Mouse (Mus musculus) megakaryocyte progenitor cell, adult 5-6 weeks (primary cell): ENCODE measurements around the gene Hoxb4. TPM values are rescaled to one million over a fixed set of nuclear protein-coding genes. Genes with fewer than 3 reads are reported as not detected.

Experiments
- ATAC-seq: replicated peaks from 2 replicates; pipeline ENCODE4 v1.8.0; 2016; ENCODE audit warnings: mild to moderate bottlenecking, moderate TSS enrichment, inconsistent platforms; ENCODE audit not compliant: poor library complexity
- total RNA-seq, 2 experiments: library from RNA; stranded (forward) in 1 of 2; stranded (reverse) in 1 of 2; fragments of 157-497, 149-512 nt in 1 of 2; fragments of 200-1000 nt in 1 of 2; gene quantifications; 2 replicates each; pipeline versions ENCODE4 v1.2.3 to v1.2.4; 2015 to 2017

The Hoxb4 gene
- total RNA-seq, 2 experiments from 2014 or later, result 1.5 to 2.7 TPM

DNA sequence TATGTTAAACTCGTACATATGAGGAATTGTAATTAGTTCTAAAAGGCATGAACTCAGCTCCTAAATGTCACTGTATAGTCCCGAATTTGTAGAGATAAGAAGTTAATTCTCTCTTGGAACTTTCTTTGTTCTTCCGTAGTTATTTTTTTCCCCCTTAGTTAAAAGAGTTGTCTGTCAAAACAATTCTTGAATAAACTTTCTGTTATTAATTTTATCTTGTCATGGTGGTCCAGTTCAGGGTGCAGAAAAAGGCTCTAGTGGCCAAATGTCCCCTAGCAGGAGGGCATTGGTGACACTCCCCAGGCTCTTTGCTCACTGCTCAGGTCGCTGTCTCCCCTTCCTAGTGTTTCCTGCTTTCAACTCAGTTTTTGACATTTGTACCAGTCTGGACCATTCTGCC lies 29.6 kb downstream of the Hoxb4 start:
- ATAC-seq, result no peak

DNA sequence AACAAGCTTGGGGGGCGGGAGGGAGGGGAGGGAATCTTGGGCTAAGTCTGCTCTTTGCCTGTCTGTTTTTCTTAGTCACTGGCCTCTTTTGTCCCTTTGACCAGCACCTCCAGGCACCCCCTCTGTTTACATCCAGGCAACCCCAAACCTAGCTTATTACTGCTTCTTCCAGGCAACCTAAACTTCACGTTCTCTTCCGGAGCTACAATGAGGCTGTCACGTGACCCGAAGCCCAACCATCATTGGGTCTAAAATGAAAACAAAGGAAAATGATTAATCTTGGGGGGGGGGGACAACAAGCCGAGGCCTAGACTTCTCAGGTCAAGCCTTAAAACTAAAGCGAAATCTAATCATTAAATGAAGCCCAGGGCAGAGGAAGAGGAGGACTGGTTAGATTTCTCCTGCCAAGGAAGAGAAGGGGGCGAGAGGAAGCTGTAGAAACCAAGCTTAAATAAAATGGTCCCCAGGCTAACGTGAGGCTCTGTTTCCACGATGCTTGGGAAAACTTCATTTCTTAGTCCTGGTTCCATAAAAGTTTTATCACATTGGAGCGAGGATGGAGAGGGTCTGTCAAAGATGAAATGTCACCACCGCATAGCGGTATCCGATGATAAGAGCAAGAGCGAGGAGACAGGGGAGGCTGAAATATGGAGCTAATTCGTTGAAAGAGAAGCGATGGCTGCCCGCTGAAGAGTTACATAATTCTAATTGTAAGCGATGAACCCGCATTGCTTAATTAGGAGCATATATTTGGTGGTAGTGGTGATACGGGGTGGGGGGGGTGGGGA lies 30.3 kb downstream of the Hoxb4 start:
- no peak for ATAC-seq

DNA sequence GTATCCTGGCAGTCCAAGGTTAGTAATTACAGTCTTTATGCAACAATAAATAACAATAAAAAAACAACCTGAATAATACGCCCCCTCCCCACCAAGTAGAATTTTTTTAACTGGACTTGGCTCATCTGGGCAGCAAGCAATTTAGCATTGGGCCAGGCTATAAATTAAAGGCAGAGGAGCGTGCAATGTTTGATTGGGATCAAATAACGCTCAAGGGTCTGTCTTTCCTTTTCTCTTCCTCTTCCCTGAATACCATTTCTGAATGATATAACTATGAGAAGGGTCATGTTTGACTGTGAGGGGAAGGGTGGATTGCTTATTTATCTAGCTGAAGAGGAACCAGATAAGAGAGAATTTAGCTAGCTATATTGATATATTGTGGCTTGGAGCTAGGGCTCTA lies 30.9 kb downstream of the Hoxb4 start:
- ATAC-seq, result no peak

DNA sequence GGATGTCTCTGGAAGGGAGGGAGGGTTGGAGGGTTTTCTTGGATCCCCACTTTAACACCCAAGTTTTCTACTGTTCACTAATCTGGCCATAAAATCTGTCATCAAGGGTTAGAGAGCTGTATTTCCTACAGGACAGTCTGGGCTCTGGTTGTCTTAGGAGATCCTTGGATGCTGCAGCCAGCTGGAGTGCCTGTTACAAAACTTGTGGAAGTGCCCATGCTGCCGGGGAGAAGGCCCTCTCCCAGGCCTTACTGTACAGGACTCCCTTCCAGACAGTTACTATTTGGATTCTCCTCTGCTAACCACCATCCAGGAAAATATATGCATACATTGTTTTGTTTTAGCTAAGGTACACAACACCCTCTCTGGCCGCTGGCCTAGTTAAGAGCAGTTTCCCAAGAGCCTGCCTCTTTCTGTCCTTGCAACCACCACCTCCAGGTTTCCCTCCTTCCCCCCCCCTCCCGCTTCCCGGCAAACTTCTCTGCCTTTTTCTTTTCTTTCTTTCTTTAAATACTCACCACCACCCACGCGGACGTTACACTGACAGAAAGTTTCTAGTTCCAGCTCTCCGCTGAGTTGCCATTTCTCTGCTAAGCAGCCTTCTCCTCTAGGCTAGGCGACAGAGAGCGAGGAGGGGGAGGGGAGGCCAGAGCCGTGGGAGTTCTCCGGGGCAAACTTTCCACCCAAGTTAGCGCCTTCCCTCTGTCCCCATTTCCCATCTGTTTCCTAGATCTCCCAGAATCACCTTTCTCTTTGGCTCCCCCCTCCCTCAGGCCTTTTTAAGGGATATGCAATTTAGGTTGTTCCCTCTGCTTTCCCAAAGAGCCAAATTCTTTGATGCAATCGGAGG lies 31.6 kb downstream of the Hoxb4 start:
- no peak for ATAC-seq

DNA sequence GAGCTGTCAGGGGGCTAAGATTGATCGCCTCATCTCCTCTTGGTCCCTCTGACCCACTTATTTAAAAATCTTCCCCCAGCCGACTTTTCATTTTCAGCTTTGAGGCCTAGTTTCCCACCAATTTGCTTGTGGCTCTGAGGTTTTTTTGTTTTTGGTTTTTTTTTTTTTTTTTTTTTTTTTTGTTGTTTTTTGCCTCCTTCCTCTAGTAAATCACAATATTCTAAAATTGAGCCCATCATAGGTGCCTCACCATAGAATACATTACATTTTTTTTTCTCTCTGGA lies 32.2 kb downstream of the Hoxb4 start, which contains the start of gene Hoxb2:
TSS of gene Hoxb2 (plus strand) at position 185 of the 284 bp plus-strand sequence.
- no peak for ATAC-seq

DNA sequence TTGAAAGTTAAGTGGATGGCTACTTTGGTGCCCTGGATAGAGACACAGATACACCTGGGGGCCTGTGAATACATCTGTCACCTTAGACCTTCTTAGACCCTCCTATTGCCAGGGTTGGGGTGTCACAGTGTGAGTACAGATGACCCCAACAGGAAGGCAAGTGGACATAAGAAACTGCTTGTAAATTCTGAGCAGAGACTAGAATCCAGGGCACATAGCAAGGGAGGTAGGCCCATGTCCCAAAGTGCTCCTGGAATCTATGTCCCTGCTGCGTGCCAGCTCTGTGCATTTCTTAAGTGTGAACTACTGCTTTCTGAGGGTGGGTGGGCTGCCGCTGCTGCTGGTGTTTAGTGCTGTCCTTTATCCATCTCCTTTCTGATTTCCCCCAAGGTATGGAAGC lies 32.7 kb downstream of the Hoxb4 start:
- ATAC-seq, result no peak

DNA sequence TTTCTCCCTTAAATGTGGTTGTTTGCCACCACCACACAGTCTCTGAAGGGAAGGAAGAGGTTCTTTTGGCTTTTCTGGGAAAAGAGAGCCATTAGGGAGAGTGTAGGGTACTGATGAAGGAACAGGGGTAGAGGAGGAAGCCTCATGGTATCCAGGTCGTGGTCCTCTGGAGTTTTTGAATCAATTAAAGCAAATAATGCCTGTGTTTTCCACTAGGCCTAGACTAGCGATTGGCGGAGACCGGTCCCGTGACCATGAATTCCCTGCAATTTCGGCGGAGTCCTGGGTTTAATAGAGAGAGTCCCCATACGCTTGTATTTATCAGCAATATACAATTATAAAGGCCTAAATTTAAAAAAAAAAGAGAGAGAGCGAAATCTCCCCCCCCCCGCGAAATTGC lies 33.2 kb downstream of the Hoxb4 start:
- no peak for ATAC-seq

DNA sequence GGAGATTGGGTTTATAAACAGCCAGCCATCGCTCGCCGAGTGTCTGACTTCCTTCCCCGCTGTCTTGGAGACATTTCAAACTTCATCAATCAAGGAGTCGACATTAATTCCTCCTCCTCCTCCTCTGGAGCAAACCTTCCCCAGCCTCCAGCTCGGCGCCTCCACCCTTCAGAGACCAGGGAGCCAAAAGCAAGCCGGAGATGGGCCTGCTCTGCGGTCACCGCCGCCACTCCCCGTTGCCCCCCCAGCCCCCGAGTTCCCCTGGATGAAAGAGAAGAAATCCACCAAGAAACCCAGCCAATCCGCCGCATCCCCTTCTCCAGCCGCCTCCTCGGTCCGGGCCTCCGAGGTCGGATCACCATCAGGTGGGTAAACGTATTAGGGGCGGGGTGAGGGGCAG lies 33.8 kb downstream of the Hoxb4 start:
- no peak for ATAC-seq

DNA sequence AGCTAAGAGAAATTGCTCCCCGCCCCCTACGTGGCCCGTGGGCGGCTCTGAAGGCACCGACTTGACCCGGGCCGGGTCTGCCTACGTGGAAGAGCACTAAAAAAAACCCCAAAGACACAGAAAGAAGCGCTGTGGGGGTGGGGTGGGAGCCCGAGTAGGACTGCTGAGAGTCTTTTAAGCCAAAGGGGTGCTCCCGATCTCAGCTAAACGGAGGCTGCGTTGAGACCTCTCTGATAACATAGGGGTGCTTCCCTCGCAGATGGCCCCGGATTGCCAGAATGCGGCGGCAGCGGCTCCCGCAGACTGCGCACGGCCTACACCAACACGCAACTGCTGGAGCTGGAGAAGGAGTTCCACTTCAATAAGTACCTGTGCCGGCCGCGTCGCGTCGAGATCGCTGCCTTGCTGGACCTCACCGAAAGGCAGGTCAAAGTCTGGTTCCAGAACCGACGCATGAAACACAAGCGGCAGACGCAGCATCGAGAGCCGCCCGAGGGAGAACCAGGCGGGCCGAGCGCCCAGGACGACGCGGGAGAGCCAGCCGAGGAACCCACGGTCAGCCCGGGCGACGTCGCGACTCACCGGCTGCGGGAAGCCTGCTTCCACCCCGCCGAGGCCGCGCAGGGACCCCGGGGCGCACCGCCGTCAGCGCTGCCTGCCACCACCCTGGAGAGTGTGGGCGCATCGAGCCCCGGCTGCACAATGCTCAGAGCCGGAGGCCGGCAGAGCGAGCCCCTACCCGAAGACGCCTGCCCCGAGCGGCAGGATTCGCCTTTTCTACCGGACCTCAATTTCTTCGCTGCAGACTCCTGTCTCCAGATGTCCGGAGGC lies 34.8 kb downstream of the Hoxb4 start:
- no peak for ATAC-seq

DNA sequence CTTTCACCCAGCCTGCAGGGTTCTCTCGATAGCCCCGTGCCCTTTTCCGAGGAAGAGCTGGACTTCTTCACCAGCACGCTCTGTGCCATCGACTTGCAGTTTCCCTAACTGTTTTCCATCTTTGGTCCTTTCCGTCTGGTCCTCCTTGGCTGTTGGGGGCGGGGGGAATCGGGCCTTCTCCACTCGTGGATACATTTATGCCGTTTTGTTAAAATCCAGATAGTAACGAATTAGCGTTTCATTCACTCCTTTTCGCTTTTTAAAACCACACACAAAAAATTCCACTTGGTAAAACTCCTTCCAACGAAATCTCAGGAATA lies 35.4 kb downstream of the Hoxb4 start:
- no peak for ATAC-seq

DNA sequence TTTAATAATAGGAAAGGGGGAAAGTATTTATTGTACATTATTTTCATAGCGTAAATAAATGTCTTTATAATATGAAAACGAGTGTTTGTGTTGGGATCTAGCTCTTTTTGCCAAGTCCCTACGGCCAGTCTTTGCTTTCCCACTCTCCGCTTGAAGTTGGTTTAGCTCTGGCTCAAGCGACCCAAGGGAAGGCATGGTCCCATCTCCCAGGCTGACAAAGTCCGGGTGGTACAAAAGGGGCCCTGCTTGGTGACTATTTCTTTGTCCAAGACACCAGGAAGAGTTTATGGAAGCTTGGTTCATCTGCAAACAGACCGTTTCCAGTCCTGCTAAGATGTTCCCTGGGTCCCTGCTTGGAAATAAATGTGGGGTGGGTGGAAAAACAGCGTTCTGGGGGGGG lies 35.9 kb downstream of the Hoxb4 start:
- no peak for ATAC-seq

DNA sequence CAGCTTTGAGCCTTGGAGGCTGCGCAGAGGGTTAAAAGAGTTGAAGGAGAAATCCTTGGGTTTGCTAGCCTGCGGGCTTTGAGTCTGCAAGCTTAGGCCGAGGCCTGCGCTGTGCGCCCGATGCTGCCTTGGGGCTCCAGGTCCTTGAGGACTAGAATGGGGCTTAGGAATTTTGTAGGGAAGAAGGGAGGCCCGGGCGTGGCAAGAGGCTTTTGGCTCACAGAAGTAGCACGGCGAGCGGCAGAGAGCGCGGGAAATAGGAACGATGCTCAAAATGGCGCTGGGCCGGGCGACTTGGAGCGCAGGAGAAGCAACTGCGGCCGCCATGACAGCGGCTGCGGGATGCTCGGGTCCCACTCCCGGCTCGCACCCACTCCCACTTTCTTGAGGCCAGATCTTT lies 36.3 kb downstream of the Hoxb4 start:
- ATAC-seq, result no peak

DNA sequence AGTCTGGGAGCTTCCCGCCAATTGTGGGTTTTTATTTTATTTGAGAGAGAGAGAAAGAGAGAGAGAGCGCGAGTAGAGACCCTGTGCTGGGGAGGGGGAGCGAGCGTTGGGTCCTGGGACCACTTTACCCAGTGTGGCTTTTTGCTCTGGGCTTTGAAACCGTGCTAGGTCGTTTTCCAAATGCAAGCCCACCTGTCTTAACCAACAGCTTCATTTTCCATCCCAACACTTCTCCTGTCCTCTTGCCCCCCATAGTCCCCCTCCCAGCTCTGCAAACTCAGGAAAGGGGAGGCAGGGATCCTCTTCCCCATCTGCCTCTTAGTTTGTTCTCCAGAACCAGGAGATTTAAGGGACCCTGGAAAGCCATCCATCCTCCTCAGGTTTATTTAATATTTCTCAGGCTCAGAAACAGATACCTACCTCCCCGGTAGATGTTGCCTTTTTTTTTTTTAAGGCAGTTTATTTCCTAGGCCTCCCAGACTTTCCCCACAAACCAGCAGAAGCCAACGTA lies 36.8 kb downstream of the Hoxb4 start:
- no peak for ATAC-seq

DNA sequence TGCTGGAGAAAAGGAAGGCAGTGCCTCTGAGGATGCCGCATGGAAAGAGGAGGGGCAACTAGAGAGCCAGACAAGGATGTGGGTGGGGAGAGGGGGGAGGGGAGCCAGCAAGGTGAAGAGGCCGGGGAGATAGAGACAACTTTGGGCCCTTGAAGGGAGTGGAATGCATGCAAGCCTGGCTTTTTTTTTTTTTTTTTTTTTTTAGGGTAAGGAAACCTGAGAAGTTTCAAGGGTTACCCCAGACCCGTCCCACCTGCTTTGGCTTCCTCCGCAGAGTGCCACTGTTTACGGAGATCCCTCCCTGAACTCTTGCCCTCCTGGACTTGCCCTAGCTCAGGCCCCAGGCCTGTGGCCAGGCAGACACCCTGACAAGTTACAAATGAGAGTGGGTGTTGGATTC lies 45.7 kb downstream of the Hoxb4 start:
- no peak for ATAC-seq

DNA sequence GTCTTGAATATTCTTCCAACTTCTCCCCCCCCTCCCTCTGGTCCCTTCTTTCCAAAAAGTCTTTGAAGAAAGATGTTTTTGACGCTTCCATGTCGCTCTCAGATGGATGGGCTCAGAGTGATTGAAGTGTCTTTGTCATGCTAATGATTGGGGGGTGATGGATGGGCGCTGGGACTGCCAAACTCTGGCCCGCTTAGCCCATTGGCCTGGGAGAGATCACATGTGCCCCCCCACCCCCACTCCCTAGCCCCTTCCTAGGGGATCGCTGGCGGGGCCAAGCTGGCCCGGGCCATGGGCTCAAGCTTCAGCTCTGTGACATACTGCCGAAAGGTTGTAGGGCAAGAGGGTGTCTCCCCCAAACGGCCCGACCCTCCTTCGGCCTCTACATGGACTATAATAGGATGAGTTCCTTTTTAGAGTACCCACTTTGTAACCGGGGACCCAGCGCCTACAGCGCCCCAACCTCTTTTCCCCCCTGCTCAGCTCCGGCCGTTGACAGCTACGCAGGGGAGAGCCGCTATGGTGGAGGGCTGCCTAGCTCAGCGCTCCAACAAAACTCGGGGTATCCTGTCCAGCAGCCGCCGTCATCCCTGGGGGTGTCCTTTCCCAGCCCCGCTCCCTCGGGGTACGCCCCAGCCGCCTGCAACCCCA lies 47.5 kb downstream of the Hoxb4 start, which contains the start of gene Hoxb1:
TSS of gene Hoxb1 (plus strand) at position 312 of the 651 bp plus-strand sequence.
- ATAC-seq, result no peak

DNA sequence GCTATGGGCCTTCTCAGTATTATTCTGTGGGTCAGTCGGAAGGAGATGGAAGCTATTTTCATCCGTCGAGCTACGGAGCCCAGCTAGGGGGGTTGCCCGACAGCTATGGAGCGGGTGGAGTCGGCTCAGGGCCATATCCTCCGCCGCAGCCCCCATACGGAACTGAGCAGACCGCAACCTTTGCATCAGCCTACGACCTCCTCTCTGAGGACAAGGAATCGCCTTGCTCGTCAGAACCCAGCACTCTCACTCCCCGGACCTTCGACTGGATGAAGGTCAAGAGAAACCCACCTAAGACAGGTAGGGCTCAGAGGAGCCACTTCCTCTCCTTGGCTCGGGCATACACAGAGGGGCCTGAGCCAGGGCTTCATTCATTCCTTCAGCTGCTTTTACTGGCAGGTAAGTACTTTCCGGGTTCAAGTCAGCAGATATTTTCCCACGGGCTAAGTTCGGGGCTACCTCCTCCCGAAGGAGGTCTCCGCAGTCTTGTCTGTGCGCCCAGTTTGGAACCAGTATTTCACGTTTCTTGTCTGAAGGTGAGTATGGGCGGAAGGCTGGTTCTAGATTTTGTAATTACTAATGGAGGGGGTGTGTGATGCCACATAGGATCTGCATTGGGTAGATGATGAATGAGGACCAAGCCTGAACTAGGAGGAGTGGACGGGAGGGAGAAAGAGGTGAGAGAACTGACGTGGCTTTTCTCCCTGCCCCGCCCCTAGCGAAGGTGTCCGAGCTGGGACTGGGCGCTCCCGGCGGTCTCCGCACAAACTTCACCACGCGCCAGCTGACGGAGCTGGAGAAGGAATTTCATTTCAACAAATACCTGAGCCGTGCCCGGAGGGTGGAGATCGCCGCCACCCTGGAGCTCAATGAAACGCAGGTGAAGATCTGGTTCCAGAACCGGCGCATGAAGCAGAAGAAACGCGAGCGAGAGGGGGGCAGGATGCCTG lies 48.3 kb downstream of the Hoxb4 start:
- peak; percentile 48 for ATAC-seq

DNA sequence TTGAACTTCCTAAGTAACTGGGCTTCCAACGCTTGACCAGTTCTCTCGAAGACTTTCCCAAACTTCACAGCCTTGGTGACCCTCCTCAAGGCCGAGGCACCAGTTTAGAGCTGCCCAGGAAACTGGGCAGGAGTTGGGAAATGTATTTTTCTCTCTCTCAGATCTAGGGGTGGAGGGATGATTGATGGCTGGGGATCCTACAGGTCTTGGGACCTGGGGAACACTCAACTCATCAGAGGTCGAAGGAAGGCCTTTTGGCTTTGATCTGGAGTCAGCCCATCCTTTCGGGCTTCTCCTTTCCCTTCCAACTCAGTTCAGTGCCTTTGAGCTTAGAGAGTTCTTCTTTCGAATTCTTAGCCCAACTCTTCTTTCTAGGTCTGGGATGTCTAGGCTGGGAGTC lies 49.1 kb downstream of the Hoxb4 start:
- ATAC-seq, result no peak

DNA sequence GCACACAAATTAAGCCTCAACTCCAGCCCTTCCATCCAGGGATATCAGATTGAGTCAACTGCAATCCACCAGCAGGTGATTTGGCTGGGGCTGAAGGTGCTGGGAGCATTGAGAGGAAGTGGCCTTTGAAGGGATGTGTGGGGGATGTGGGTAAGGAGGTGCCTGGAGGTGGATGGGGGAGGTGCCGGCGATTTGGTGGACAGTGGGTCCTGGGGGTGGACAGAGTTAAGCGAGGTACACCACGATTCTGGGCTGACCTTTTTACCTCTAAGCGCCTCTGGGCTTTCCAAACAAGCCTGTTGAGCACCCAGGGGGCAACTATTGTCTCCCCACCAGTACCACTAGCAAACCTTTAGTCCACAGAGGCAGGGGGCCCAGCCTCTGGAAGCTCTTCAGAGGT lies 50.6 kb downstream of the Hoxb4 start:
- ATAC-seq, result no peak

DNA sequence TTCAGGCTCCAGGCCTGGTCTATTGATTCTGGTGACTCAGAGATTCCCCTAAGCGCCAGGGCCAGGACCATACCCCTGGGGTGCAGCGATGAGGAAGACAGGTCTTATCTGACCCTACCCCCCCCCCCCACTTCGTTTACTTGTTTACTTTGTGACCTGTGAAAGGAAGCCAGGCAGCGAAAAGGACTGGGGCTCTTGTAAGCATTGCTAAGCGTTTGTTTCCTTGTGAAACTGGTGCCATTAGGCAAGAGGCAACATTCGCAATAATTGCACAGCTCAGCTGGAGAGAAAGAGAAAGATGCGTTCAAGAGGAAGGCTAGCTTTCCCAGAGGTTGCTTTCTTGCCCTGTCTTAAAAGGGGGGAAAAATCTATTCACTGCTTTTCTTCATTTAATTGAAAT lies 51.1 kb downstream of the Hoxb4 start:
- ATAC-seq, result no peak
